Mouse (Mus musculus): Measurements from ENCODE around the gene Rmdn2. TPM values are rescaled to one million over a fixed set of nuclear protein-coding genes. Genes with fewer than 3 reads are reported as not detected.

Gene Rmdn2
- 1.9 TPM in 2 replicates for polyA plus RNA-seq (2012; rRNA removed)

DNA sequence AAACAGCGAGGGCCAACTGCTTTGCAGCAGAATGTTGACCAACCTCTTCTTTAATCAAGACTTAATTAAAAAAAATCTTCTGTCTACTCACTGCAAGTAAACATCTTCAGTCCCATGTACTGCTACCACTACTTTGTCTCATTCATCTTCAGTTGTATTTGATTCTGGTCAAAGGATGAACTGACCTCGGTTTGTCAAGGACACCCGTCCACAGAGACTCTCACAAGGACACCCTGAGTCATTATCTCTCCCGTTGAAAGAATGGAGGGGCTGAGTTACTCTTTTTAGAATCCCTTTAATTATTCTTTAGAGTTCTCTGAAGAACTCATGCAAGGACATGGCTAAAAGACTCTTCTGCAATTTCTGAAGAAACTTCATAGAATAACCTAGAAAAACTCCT, at the start of gene Rmdn2:
Rmdn2 (plus strand) TSS at position 319 of the 400 bp plus-strand sequence.
- no peak for DNase-seq
- no peak for TF ChIP-seq CTCF (conservative IDR thresholded peaks at IDR 0.05; ENCODE audit: insufficient read depth, insufficient read length, low read depth, low read length)
- TF ChIP-seq POLR2A (IDR thresholded peaks at IDR 0.05; ENCODE audit: low read depth, low read length) = no peak
- Histone ChIP-seq H3K36me3 (ENCODE audit: control insufficient read depth, insufficient read depth, low read length) (no peaks in the 10 kb centered on the region), H3K27me3 (replicated peaks; ENCODE audit: control insufficient read depth, insufficient read depth, low read length) (no peaks in the 10 kb centered on the region), H3K4me3 (ENCODE audit: insufficient read depth, low read depth, low read length) (no peak within 1 kb of the TSS), H3K4me1 (ENCODE audit: control insufficient read depth, insufficient read depth, low read length) (no peaks in the 10 kb centered on the region), H3K27ac (ENCODE audit: insufficient read depth, low read depth, low read length) (no peak within 1 kb of the TSS)
- 82% methylated on average over 4 of the region's 4 CpGs for WGBS

DNA sequence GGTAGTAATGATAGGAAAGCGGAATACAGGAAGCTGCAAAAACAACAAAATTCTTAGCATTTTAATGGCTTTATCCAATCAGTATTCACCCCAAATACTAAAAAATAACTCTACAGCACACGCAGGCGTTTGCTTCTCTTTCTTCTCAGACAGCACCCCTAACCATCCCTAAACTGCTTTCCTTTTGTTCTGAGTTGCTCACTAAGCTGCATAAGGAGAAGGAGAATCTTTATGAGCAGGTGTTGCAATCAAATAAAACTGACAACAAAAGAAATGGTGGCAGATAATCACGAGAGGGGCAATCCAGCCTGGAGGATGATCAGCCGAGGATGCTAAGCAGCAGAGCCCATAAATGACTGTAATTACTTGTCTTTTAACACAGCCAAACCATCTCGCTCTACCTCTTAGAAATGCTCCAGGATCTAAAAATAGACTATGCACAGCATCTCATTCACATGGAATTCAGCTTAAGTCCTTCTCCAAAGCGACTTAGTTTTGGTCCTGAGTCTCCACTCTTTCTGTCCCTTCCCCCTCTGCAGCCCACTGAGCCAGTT, 48.5 kb upstream of the Rmdn2 start:
- Histone ChIP-seq H3K36me3 (ENCODE audit: control insufficient read depth, insufficient read depth, low read length) (no peaks in the 10 kb centered on the region), H3K4me1 (ENCODE audit: control insufficient read depth, insufficient read depth, low read length) (no peaks in the 10 kb centered on the region), H3K27ac (ENCODE audit: insufficient read depth, low read depth, low read length) (no peak overlapping the region), H3K4me3 (ENCODE audit: insufficient read depth, low read depth, low read length) (no peak overlapping the region), H3K27me3 (replicated peaks; ENCODE audit: control insufficient read depth, insufficient read depth, low read length) (no peaks in the 10 kb centered on the region; the same call in 1 of the 2 replicates)
- 60% methylated on average over 7 of the region's 7 CpGs for WGBS
- TF ChIP-seq CTCF (conservative IDR thresholded peaks at IDR 0.05; ENCODE audit: insufficient read depth, insufficient read length, low read depth, low read length) = no peak
- no peak for TF ChIP-seq POLR2A (IDR thresholded peaks at IDR 0.05; ENCODE audit: low read depth, low read length)
- DNase-seq = no peak

DNA sequence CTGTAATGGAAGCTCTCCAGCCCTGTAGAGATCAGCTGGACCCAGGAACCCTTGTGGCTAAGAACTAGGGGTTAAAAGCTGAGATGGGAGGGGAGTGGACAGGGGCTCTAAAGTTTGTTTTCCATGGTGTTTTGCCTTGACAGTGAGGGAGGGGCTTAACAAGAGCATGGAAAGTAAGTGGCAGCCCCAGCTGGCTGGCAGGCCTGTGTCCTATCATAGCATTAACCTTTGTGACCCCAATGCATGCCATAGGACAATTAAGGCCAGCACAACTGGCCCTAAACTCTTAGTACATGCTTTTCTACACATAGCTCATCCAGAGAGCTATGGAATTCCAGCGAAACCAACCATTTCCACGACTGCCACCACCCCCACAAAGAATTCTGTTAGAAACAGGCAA, 47.9 kb upstream of the Rmdn2 start:
- no peak for DNase-seq
- Histone ChIP-seq H3K27me3 (replicated peaks; ENCODE audit: control insufficient read depth, insufficient read depth, low read length) (no peaks in the 10 kb centered on the region; the same call in 1 of the 2 replicates), H3K36me3 (ENCODE audit: control insufficient read depth, insufficient read depth, low read length) (no peaks in the 10 kb centered on the region), H3K27ac (ENCODE audit: insufficient read depth, low read depth, low read length) (no peak overlapping the region), H3K4me3 (ENCODE audit: insufficient read depth, low read depth, low read length) (no peak overlapping the region), H3K4me1 (ENCODE audit: control insufficient read depth, insufficient read depth, low read length) (no peaks in the 10 kb centered on the region)
- TF ChIP-seq POLR2A (IDR thresholded peaks at IDR 0.05; ENCODE audit: low read depth, low read length) = no peak
- 55% methylated on average over 2 of the region's 2 CpGs for WGBS

GRCm38 (mm10) chr17:79565241-79565961, 46.3 kb upstream of the Rmdn2 start:
- Histone ChIP-seq H3K27ac (ENCODE audit: insufficient read depth, low read depth, low read length) (no peak overlapping the region), H3K4me3 (ENCODE audit: insufficient read depth, low read depth, low read length) (no peak overlapping the region), H3K27me3 (replicated peaks; ENCODE audit: control insufficient read depth, insufficient read depth, low read length) (no peaks in the 10 kb centered on the region), H3K36me3 (ENCODE audit: control insufficient read depth, insufficient read depth, low read length) (no peaks in the 10 kb centered on the region), H3K4me1 (ENCODE audit: control insufficient read depth, insufficient read depth, low read length) (no peaks in the 10 kb centered on the region)
- TF ChIP-seq POLR2A (IDR thresholded peaks at IDR 0.05; ENCODE audit: low read depth, low read length) (no peak), CTCF (conservative IDR thresholded peaks at IDR 0.05; ENCODE audit: insufficient read depth, insufficient read length, low read depth, low read length) (no peak)
- no peak for DNase-seq
- 60% methylated on average over 9 of the region's 9 CpGs for WGBS

- 87% methylated on average over 1 of the region's 1 CpGs for WGBS
- DNase-seq = peak; percentile 23
- no peaks in the 10 kb centered on the region for H3K27me3 ChIP-seq (replicated peaks; ENCODE audit: control insufficient read depth, insufficient read depth, low read length)
- H3K4me1 ChIP-seq (ENCODE audit: control insufficient read depth, insufficient read depth, low read length) = no peaks in the 10 kb centered on the region
- H3K36me3 ChIP-seq (ENCODE audit: control insufficient read depth, insufficient read depth, low read length) = no peaks in the 10 kb centered on the region
- H3K27ac ChIP-seq (ENCODE audit: insufficient read depth, low read depth, low read length) = no peak overlapping the region
- no peak overlapping the region for H3K4me3 ChIP-seq (ENCODE audit: insufficient read depth, low read depth, low read length)
- TF ChIP-seq POLR2A (IDR thresholded peaks at IDR 0.05; ENCODE audit: low read depth, low read length) (no peak), CTCF (conservative IDR thresholded peaks at IDR 0.05; ENCODE audit: insufficient read depth, insufficient read length, low read depth, low read length) (no peak)
Measured at GRCm38 (mm10) chr17:79568401-79568800, 43.3 kb upstream of the Rmdn2 start.

DNA sequence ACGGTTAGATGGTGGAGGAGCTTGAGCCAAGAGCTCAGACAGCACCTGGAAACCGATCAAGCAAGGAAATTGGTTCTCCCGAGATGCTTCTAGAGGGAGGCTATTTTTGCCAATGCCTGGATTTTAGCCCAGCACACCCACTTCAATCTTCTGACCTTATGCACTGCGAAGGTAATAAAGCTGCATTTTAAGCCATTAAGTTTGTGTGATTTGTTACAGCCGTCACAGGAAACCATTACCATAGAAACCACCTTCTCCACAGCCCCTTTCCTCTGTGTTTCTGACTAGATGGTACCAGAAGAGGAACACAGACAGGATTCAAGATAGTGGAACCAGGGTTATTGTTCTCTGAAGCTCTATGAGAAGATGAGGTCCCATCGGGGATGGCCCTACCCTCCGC, 33.3 kb upstream of the Rmdn2 start:
- Histone ChIP-seq H3K27ac (ENCODE audit: insufficient read depth, low read depth, low read length) (no peak overlapping the region), H3K36me3 (ENCODE audit: control insufficient read depth, insufficient read depth, low read length) (no peaks in the 10 kb centered on the region), H3K4me1 (ENCODE audit: control insufficient read depth, insufficient read depth, low read length) (no peaks in the 10 kb centered on the region), H3K4me3 (ENCODE audit: insufficient read depth, low read depth, low read length) (no peak overlapping the region), H3K27me3 (replicated peaks; ENCODE audit: control insufficient read depth, insufficient read depth, low read length) (no peaks in the 10 kb centered on the region)
- TF ChIP-seq POLR2A (IDR thresholded peaks at IDR 0.05; ENCODE audit: low read depth, low read length) (no peak), CTCF (conservative IDR thresholded peaks at IDR 0.05; ENCODE audit: insufficient read depth, insufficient read length, low read depth, low read length) (no peak)
- DNase-seq = no peak
- 44% methylated on average over 7 of the region's 7 CpGs for WGBS

DNA sequence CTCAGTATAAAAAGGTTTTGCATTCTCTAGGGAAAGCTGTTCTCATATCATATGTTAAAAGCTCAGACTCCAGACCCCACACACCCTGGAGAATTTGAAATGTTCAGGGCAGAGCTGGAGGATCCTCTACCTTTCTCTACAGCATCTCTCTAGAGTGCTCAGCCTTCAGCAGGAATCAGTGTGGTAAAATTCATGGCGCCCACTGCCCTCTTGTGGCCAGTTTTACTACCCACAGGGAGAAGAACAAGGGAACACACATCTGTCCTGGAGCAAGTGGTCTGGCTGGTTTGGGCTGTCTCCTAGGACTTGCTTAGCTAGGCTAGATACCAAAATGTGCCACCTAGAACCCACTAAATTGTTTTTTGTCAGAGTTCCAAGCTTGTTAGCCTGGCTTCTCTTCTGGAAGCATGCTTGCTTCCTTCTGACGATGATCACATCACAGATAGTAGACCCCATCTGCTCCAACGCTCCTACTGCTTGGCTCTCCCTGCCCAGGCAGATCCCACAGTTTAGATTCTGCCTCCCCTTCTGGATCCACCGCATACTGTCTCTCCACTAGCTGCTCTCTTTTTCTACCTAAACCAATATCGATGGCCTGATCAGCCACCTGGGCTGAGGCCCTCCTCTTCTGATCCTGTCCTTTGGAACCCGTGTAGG, 31.3 kb upstream of the Rmdn2 start:
- TF ChIP-seq POLR2A (IDR thresholded peaks at IDR 0.05; ENCODE audit: low read depth, low read length) (no peak), CTCF (conservative IDR thresholded peaks at IDR 0.05; ENCODE audit: insufficient read depth, insufficient read length, low read depth, low read length) (peak; percentile 94)
- Histone ChIP-seq H3K36me3 (ENCODE audit: control insufficient read depth, insufficient read depth, low read length) (no peaks in the 10 kb centered on the region), H3K4me1 (ENCODE audit: control insufficient read depth, insufficient read depth, low read length) (no peaks in the 10 kb centered on the region), H3K4me3 (ENCODE audit: insufficient read depth, low read depth, low read length) (no peak overlapping the region), H3K27me3 (replicated peaks; ENCODE audit: control insufficient read depth, insufficient read depth, low read length) (no peaks in the 10 kb centered on the region), H3K27ac (ENCODE audit: insufficient read depth, low read depth, low read length) (no peak overlapping the region)
- peak; percentile 72 for DNase-seq
- WGBS = 67% methylated on average over 6 of the region's 6 CpGs
